Mouse (Mus musculus): ENCODE measurements around the gene Prdm16. TPM values are rescaled to one million over a fixed set of nuclear protein-coding genes. Genes with fewer than 3 reads are reported as not detected.

Gene Prdm16
- polyA plus RNA-seq, 1 experiment from 2014 or later, result 19.0 TPM

- peaks cover 9% of the 10 kb centered on the region for H3K4me1 ChIP-seq (replicated peaks; ENCODE audit: insufficient read depth, low read length)
- WGBS, result 82% methylated on average over 12 of the region's 12 CpGs
- no peak for DNase-seq (ENCODE audit: low spot score)
These were observed 97.0 kb downstream of the Prdm16 start for GRCm38 (mm10) chr4:154539703-154540102.

GRCm38 (mm10) chr4:154538727-154539126, 97.9 kb downstream of the Prdm16 start:
- ATAC-seq (replicated peaks; ENCODE audit: low FRiP score, low read depth) (no peak), DNase-seq (ENCODE audit: low spot score) (no peak)
- no peak overlapping the region for H3K27ac ChIP-seq
- H3K27me3 ChIP-seq (ENCODE audit: insufficient read depth, low read length), result peaks cover 5% of the 10 kb centered on the region; the same call in 1 of the 2 replicates
- no peaks in the 10 kb centered on the region for H3K9me3 ChIP-seq (replicated peaks; ENCODE audit: low read length)
- no peak overlapping the region for H3K9ac ChIP-seq (ENCODE audit: low read depth, low read length)
- H3K36me3 ChIP-seq (ENCODE audit: insufficient read depth, low read length), result no peaks in the 10 kb centered on the region
- H3K4me2 ChIP-seq (ENCODE audit: low read length), result no peak overlapping the region
- peaks cover 9% of the 10 kb centered on the region for H3K4me1 ChIP-seq (replicated peaks; ENCODE audit: insufficient read depth, low read length)
- 70% methylated on average over 4 of the region's 4 CpGs for WGBS
- no peak for TF ChIP-seq CTCF (IDR thresholded peaks at IDR 0.05; ENCODE audit: low read depth)
- no peak overlapping the region for H3K4me3 ChIP-seq (replicated peaks; ENCODE audit: low read depth, low read length)

More at GRCm38 (mm10) chr4:154539703-154540102, 97.0 kb downstream of the Prdm16 start:
- ATAC-seq (replicated peaks; ENCODE audit: low FRiP score, low read depth), result no peak
- H3K36me3 ChIP-seq (ENCODE audit: insufficient read depth, low read length), result no peaks in the 10 kb centered on the region
- TF ChIP-seq CTCF (IDR thresholded peaks at IDR 0.05; ENCODE audit: low read depth), result no peak
- H3K27ac ChIP-seq, result no peak overlapping the region
- H3K4me3 ChIP-seq (replicated peaks; ENCODE audit: low read depth, low read length), result no peak overlapping the region
- no peaks in the 10 kb centered on the region for H3K9me3 ChIP-seq (replicated peaks; ENCODE audit: low read length)
- no peak overlapping the region for H3K9ac ChIP-seq (ENCODE audit: low read depth, low read length)
- H3K27me3 ChIP-seq (ENCODE audit: insufficient read depth, low read length), result peaks cover 5% of the 10 kb centered on the region; the same call in 1 of the 2 replicates
- no peak overlapping the region for H3K4me2 ChIP-seq (ENCODE audit: low read length)

GRCm38 (mm10) chr4:154536110-154536509, 100.6 kb downstream of the Prdm16 start:
- 43% methylated on average over 5 of the region's 5 CpGs for WGBS
- H3K27me3 ChIP-seq (ENCODE audit: insufficient read depth, low read length), result no peaks in the 10 kb centered on the region; the same call in 1 of the 2 replicates

GRCm38 (mm10) chr4:154531368-154531767, 105.3 kb downstream of the Prdm16 start:
- WGBS, result 46% methylated on average over 4 of the region's 4 CpGs
- DNase-seq (ENCODE audit: low spot score), result no peak
- H3K4me1 ChIP-seq (replicated peaks; ENCODE audit: insufficient read depth, low read length), result peaks cover 2% of the 10 kb centered on the region; the same call in 1 of the 2 replicates
- TF ChIP-seq CTCF (IDR thresholded peaks at IDR 0.05; ENCODE audit: low read depth), result no peak
- ATAC-seq (replicated peaks; ENCODE audit: low FRiP score, low read depth), result no peak
- H3K27me3 ChIP-seq (ENCODE audit: insufficient read depth, low read length), result no peaks in the 10 kb centered on the region
- H3K4me3 ChIP-seq (replicated peaks; ENCODE audit: low read depth, low read length), result no peak overlapping the region
- no peaks in the 10 kb centered on the region for H3K9me3 ChIP-seq (replicated peaks; ENCODE audit: low read length)
- H3K9ac ChIP-seq (ENCODE audit: low read depth, low read length), result no peak overlapping the region
- no peak overlapping the region for H3K4me2 ChIP-seq (ENCODE audit: low read length)
- no peaks in the 10 kb centered on the region for H3K36me3 ChIP-seq (ENCODE audit: insufficient read depth, low read length)
- no peak overlapping the region for H3K27ac ChIP-seq

More at GRCm38 (mm10) chr4:154536110-154536509, 100.6 kb downstream of the Prdm16 start:
- Histone ChIP-seq H3K9ac (ENCODE audit: low read depth, low read length) (no peak overlapping the region), H3K36me3 (ENCODE audit: insufficient read depth, low read length) (no peaks in the 10 kb centered on the region), H3K4me3 (replicated peaks; ENCODE audit: low read depth, low read length) (no peak overlapping the region), H3K4me2 (ENCODE audit: low read length) (no peak overlapping the region), H3K9me3 (replicated peaks; ENCODE audit: low read length) (no peaks in the 10 kb centered on the region), H3K27ac (no peak overlapping the region), H3K4me1 (replicated peaks; ENCODE audit: insufficient read depth, low read length) (peaks cover 5% of the 10 kb centered on the region; the same call in 1 of the 2 replicates)
- DNase-seq (ENCODE audit: low spot score) (no peak), ATAC-seq (replicated peaks; ENCODE audit: low FRiP score, low read depth) (peak; percentile 40; the same call in 1 of the 2 replicates)
- no peak for TF ChIP-seq CTCF (IDR thresholded peaks at IDR 0.05; ENCODE audit: low read depth)

DNA sequence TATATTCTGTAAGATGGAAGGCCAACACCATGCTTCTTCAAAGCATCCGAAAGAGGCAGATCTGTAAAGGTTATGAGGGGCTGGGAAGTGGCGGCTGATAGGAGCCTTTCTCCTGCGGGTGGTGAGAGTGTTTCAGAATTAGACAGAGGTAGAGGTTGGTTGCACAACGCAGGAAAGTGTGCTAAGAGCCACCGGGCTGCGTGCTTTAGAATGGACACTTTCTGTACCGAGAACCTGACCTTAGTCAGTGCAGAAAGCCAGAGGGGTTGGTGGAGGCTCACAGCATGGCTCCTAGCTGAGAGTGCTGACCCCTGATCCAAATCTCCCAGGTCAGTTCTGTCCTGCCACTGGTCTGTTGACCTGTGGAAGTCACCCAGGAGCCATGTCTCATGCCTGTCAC, 106.3 kb downstream of the Prdm16 start:
- ATAC-seq (replicated peaks; ENCODE audit: low FRiP score, low read depth), result no peak
- Histone ChIP-seq H3K27ac (no peak overlapping the region), H3K9me3 (replicated peaks; ENCODE audit: low read length) (no peaks in the 10 kb centered on the region), H3K4me1 (replicated peaks; ENCODE audit: insufficient read depth, low read length) (no peaks in the 10 kb centered on the region), H3K4me3 (replicated peaks; ENCODE audit: low read depth, low read length) (no peak overlapping the region), H3K9ac (ENCODE audit: low read depth, low read length) (no peak overlapping the region), H3K4me2 (ENCODE audit: low read length) (no peak overlapping the region), H3K27me3 (ENCODE audit: insufficient read depth, low read length) (no peaks in the 10 kb centered on the region), H3K36me3 (ENCODE audit: insufficient read depth, low read length) (no peaks in the 10 kb centered on the region)
- WGBS, result 73% methylated on average over 7 of the region's 7 CpGs
- no peak for TF ChIP-seq CTCF (IDR thresholded peaks at IDR 0.05; ENCODE audit: low read depth)
- DNase-seq (ENCODE audit: low spot score), result no peak

GRCm38 (mm10) chr4:154527506-154527905, 109.2 kb downstream of the Prdm16 start:
- 42% methylated on average over 9 of the region's 9 CpGs for WGBS

DNA sequence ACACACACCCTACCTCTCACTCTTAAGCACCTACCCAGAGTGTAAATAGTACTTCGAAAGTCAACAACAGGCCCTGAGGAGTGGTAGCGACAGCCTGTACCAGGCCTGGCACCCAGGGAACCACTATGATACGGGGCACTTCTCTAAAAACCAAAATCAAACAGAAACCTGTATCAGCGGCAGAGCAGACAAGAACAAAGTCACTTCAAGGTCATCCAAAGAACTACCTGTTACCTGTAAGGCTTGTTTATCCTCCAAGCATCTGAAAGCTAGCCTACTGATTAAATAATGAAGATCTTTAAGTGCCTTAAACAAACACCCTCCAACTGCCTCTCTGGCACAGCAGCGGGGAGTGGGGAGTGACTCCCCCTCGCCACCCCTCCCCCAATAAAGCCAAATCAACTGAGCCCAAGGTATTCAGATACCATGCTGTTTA, 110.3 kb downstream of the Prdm16 start:
- TF ChIP-seq CTCF (IDR thresholded peaks at IDR 0.05; ENCODE audit: low read depth), result no peak
- 76% methylated on average over 6 of the region's 6 CpGs for WGBS
- H3K4me1 ChIP-seq (replicated peaks; ENCODE audit: insufficient read depth, low read length), result no peaks in the 10 kb centered on the region
- no peak overlapping the region for H3K9ac ChIP-seq (ENCODE audit: low read depth, low read length)
- H3K27ac ChIP-seq, result no peak overlapping the region
- H3K36me3 ChIP-seq (ENCODE audit: insufficient read depth, low read length), result no peaks in the 10 kb centered on the region
- no peaks in the 10 kb centered on the region for H3K27me3 ChIP-seq (ENCODE audit: insufficient read depth, low read length)
- DNase-seq (ENCODE audit: low spot score) (no peak), ATAC-seq (replicated peaks; ENCODE audit: low FRiP score, low read depth) (no peak)
- H3K4me2 ChIP-seq (ENCODE audit: low read length), result no peak overlapping the region
- H3K4me3 ChIP-seq (replicated peaks; ENCODE audit: low read depth, low read length), result no peak overlapping the region
- H3K9me3 ChIP-seq (replicated peaks; ENCODE audit: low read length), result no peaks in the 10 kb centered on the region

More at GRCm38 (mm10) chr4:154527506-154527905, 109.2 kb downstream of the Prdm16 start:
- no peaks in the 10 kb centered on the region for H3K27me3 ChIP-seq (ENCODE audit: insufficient read depth, low read length)
- H3K36me3 ChIP-seq (ENCODE audit: insufficient read depth, low read length), result no peaks in the 10 kb centered on the region
- no peaks in the 10 kb centered on the region for H3K9me3 ChIP-seq (replicated peaks; ENCODE audit: low read length)
- H3K4me1 ChIP-seq (replicated peaks; ENCODE audit: insufficient read depth, low read length), result no peaks in the 10 kb centered on the region
- H3K4me2 ChIP-seq (ENCODE audit: low read length), result no peak overlapping the region
- 0 out of 2 replicates have a peak overlapping the region, but pooled peaks have one; percentile 3 for H3K27ac ChIP-seq
- no peak overlapping the region for H3K4me3 ChIP-seq (replicated peaks; ENCODE audit: low read depth, low read length)
- no peak for DNase-seq (ENCODE audit: low spot score)
- no peak overlapping the region for H3K9ac ChIP-seq (ENCODE audit: low read depth, low read length)
- TF ChIP-seq CTCF (IDR thresholded peaks at IDR 0.05; ENCODE audit: low read depth), result no peak
- no peak for ATAC-seq (replicated peaks; ENCODE audit: low FRiP score, low read depth)

All from kidney, postnatal 0 days (tissue).